Mouse (Mus musculus): ENCODE data around the gene Ppp1r17. TPM values are rescaled to one million over a fixed set of nuclear protein-coding genes. Genes with fewer than 3 reads are reported as not detected.

Ppp1r17 gene
- polyA plus RNA-seq (2015; fragmentation: Nextera tagmentation; extraction: Ambion mirVana), result 1.4 and 2.1 TPM in 2 replicates

DNA sequence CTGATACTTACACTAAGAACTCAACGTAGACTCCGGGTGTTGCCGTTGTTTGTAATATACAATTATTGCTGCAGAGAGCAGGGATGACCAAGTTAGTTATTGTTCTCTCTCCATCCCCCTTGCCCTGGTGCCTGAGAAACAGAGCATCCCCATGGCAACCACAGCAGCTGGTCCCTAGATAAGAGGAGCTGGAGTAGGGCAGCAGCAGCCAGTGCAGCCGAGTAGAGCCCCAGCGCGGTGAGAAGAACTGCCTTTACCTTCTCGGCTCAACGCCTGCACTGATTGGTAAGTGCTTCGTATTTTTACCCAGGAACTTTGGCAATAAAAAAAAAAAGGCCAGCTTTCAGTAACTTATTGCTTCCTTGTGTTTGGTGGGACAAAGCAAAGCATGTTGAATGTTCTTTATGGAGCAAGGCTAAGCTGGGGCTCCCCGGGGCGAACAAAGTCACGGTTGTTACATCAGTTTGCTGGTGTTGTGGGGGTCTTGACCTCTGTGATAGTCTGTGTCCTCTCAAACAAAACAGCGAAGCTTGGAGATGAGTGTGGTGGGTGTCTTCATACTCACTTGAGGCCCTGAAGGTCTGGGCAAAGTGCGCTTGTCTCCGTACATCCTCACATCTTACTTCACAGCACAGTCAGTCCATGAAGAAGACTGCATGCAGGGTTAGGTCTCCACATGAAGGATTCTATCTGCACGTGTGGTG lies at the start of gene Ppp1r17:
Gene Ppp1r17, plus strand, starts transcription at position 207 of the 704 bp plus-strand sequence.
- Histone ChIP-seq H3K27me3 (replicated peaks; ENCODE audit: control insufficient read depth, insufficient read depth, low read length) (no peaks in the 10 kb centered on the region), H3K27ac (ENCODE audit: low read depth, low read length) (no peak within 1 kb of the TSS), H3K9ac (ENCODE audit: low read depth, low read length) (no peak within 1 kb of the TSS), H3K4me1 (ENCODE audit: control insufficient read depth, insufficient read depth, low read depth, low read length) (peaks cover 3% of the 10 kb centered on the region), H3K4me2 (ENCODE audit: low read length) (no peak within 1 kb of the TSS), H3K36me3 (ENCODE audit: control insufficient read depth, insufficient read depth, low read length) (no peaks in the 10 kb centered on the region), H3K9me3 (ENCODE audit: control insufficient read depth, low read length) (no peaks in the 10 kb centered on the region), H3K4me3 (ENCODE audit: low read length) (no peak within 1 kb of the TSS)
- WGBS, result 26% methylated on average over 16 of the region's 16 CpGs
- ATAC-seq, result peak; percentile 91

DNA sequence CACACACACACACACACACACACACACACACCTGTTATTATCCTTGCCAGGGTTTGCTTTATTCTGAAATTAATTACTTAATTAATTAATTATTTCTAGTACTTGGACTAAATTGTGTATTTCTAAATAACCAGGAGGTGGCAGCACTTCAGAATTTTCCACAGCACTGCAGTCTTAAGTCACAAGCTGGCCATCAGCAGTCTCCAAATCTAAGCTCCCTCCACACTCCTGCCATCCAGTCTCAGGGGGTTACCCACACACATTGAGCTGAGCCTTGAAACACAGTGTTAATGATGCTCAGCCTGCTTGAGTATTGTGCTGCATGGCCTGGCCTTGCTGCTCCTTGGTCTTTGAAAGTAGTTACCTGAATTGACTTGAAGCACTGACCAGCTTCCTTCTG lies 44.3 kb upstream of the Ppp1r17 start:
- ATAC-seq, result no peak
- Histone ChIP-seq H3K27ac (ENCODE audit: low read depth, low read length) (no peak overlapping the region), H3K36me3 (ENCODE audit: control insufficient read depth, insufficient read depth, low read length) (no peaks in the 10 kb centered on the region), H3K4me3 (ENCODE audit: low read length) (no peak overlapping the region), H3K27me3 (replicated peaks; ENCODE audit: control insufficient read depth, insufficient read depth, low read length) (no peaks in the 10 kb centered on the region), H3K9me3 (ENCODE audit: control insufficient read depth, low read length) (no peaks in the 10 kb centered on the region), H3K9ac (ENCODE audit: low read depth, low read length) (no peak overlapping the region), H3K4me1 (ENCODE audit: control insufficient read depth, insufficient read depth, low read depth, low read length) (no peaks in the 10 kb centered on the region), H3K4me2 (ENCODE audit: low read length) (no peak overlapping the region)

- Histone ChIP-seq H3K4me3 (ENCODE audit: low read length) (no peak overlapping the region), H3K9me3 (ENCODE audit: control insufficient read depth, low read length) (no peaks in the 10 kb centered on the region), H3K36me3 (ENCODE audit: control insufficient read depth, insufficient read depth, low read length) (no peaks in the 10 kb centered on the region), H3K4me2 (ENCODE audit: low read length) (no peak overlapping the region), H3K9ac (ENCODE audit: low read depth, low read length) (no peak overlapping the region), H3K27ac (ENCODE audit: low read depth, low read length) (no peak overlapping the region), H3K27me3 (replicated peaks; ENCODE audit: control insufficient read depth, insufficient read depth, low read length) (no peaks in the 10 kb centered on the region), H3K4me1 (ENCODE audit: control insufficient read depth, insufficient read depth, low read depth, low read length) (no peaks in the 10 kb centered on the region)
- 87% methylated on average over 2 of the region's 2 CpGs for WGBS
- no peak for ATAC-seq
Measured at GRCm38 (mm10) chr6:55979766-55980165, 37.5 kb upstream of the Ppp1r17 start.

DNA sequence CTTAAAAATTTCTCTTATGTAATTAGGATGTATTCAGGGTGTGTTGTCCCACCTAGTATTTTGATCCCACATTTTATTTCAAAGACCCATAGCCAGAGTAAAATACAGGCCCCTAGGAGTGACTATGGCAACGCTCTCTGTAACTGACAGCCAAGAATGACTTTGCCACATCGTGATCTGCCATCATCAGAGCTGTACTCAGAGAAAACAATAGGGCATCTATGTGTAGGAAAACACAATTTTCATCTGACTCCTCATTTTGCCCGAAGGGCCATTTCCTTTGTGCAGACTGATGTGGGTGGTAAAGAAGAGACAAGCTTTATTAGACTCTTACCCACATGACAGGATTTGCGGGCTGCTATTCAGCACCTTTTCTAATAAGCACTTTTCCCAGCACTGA lies 8.6 kb upstream of the Ppp1r17 start:
- no peak overlapping the region for H3K9ac ChIP-seq (ENCODE audit: low read depth, low read length)
- H3K27me3 ChIP-seq (replicated peaks; ENCODE audit: control insufficient read depth, insufficient read depth, low read length), result no peaks in the 10 kb centered on the region
- no peaks in the 10 kb centered on the region for H3K4me1 ChIP-seq (ENCODE audit: control insufficient read depth, insufficient read depth, low read depth, low read length)
- no peak overlapping the region for H3K27ac ChIP-seq (ENCODE audit: low read depth, low read length)
- H3K4me3 ChIP-seq (ENCODE audit: low read length), result no peak overlapping the region
- WGBS, result 68% methylated on average over 4 of the region's 4 CpGs
- no peak for ATAC-seq
- no peaks in the 10 kb centered on the region for H3K36me3 ChIP-seq (ENCODE audit: control insufficient read depth, insufficient read depth, low read length)
- no peaks in the 10 kb centered on the region for H3K9me3 ChIP-seq (ENCODE audit: control insufficient read depth, low read length)
- no peak overlapping the region for H3K4me2 ChIP-seq (ENCODE audit: low read length)

DNA sequence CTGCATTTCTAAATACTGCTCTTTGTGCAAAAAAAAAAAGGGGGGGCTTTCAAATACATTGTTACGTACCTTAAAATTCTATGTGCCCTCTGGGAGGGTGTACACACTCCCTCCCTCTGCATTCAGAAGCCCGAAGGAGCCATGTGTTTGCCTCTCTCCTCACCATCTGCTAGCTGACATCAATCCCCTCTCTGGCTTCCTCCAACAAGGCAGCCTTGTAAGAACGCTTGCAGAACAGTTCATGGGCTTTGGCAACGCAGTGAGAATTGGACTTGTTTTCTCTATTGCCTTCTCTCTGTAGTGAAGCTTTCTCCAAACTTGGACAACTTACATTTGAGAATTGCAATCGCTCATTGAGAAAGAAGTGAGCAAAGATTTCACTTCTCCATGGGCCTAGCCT lies 4.9 kb upstream of the Ppp1r17 start:
- no peak for ATAC-seq
- no peak overlapping the region for H3K27ac ChIP-seq (ENCODE audit: low read depth, low read length)
- 60% methylated on average over 5 of the region's 5 CpGs for WGBS

DNA sequence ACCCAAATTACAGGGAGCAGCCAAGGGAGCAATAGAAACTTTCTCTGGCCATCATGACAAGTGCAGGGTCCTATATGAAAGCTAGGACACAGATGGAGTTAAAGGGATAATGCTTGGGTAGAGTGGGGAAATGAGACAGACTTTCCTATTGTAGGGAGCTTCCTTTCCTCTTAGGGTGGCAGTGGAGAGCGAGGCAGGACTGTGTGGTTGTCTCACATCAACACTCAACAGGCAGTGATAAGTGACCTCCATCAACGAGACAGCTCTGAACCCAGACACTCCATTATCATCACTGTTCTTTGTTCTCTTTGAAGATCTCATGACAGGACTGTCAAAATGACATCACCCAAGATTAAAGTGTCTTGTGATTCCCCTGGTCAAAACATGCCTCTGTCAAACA lies 2.3 kb downstream of the Ppp1r17 start:
- Histone ChIP-seq H3K27ac (ENCODE audit: low read depth, low read length) (no peak overlapping the region), H3K9me3 (ENCODE audit: control insufficient read depth, low read length) (no peaks in the 10 kb centered on the region), H3K36me3 (ENCODE audit: control insufficient read depth, insufficient read depth, low read length) (no peaks in the 10 kb centered on the region), H3K4me3 (ENCODE audit: low read length) (no peak overlapping the region), H3K4me1 (ENCODE audit: control insufficient read depth, insufficient read depth, low read depth, low read length) (peaks cover 3% of the 10 kb centered on the region), H3K4me2 (ENCODE audit: low read length) (no peak overlapping the region), H3K27me3 (replicated peaks; ENCODE audit: control insufficient read depth, insufficient read depth, low read length) (no peaks in the 10 kb centered on the region), H3K9ac (ENCODE audit: low read depth, low read length) (no peak overlapping the region)
- no peak for ATAC-seq
- 61% methylated on average over 2 of the region's 2 CpGs for WGBS

More for the DNA sequence above, 4.9 kb upstream of the Ppp1r17 start:
- no peaks in the 10 kb centered on the region for H3K9me3 ChIP-seq (ENCODE audit: control insufficient read depth, low read length)
- H3K4me1 ChIP-seq (ENCODE audit: control insufficient read depth, insufficient read depth, low read depth, low read length), result peaks cover 3% of the 10 kb centered on the region
- no peak overlapping the region for H3K4me3 ChIP-seq (ENCODE audit: low read length)
- H3K9ac ChIP-seq (ENCODE audit: low read depth, low read length), result no peak overlapping the region
- no peaks in the 10 kb centered on the region for H3K36me3 ChIP-seq (ENCODE audit: control insufficient read depth, insufficient read depth, low read length)
- no peak overlapping the region for H3K4me2 ChIP-seq (ENCODE audit: low read length)
- H3K27me3 ChIP-seq (replicated peaks; ENCODE audit: control insufficient read depth, insufficient read depth, low read length), result no peaks in the 10 kb centered on the region

DNA sequence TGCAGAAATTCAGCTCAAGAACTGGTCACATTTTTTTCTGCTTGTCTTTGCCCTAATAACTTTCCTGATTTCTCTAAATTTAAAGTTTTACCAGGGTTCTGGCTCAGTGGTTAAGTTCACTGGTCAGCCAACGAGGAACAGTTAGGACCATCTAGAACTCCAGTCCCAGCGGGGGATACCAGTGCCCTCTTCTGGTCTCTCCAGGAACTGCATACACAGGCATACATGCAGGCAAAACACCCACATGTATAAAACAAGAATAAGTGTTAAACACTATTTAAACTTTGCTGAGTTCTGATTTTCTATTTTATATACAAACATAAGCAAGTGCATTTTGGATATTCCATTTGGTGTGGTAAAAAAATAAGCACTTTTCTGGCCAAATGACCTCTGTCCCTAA lies 8.2 kb downstream of the Ppp1r17 start:
- WGBS, result 75% methylated on average over 2 of the region's 2 CpGs
- no peak overlapping the region for H3K4me3 ChIP-seq (ENCODE audit: low read length)
- no peaks in the 10 kb centered on the region for H3K36me3 ChIP-seq (ENCODE audit: control insufficient read depth, insufficient read depth, low read length)
- H3K4me2 ChIP-seq (ENCODE audit: low read length), result no peak overlapping the region
- H3K27ac ChIP-seq (ENCODE audit: low read depth, low read length), result no peak overlapping the region
- no peak for ATAC-seq
- H3K27me3 ChIP-seq (replicated peaks; ENCODE audit: control insufficient read depth, insufficient read depth, low read length), result no peaks in the 10 kb centered on the region
- H3K9ac ChIP-seq (ENCODE audit: low read depth, low read length), result no peak overlapping the region
- no peaks in the 10 kb centered on the region for H3K9me3 ChIP-seq (ENCODE audit: control insufficient read depth, low read length)
- no peaks in the 10 kb centered on the region; the same call in 1 of the 2 replicates for H3K4me1 ChIP-seq (ENCODE audit: control insufficient read depth, insufficient read depth, low read depth, low read length)

GRCm38 (mm10) chr6:56027318-56027717 lies 10.0 kb downstream of the Ppp1r17 start:
- Histone ChIP-seq H3K9me3 (ENCODE audit: control insufficient read depth, low read length) (no peaks in the 10 kb centered on the region), H3K4me2 (ENCODE audit: low read length) (no peak overlapping the region), H3K27ac (ENCODE audit: low read depth, low read length) (no peak overlapping the region), H3K9ac (ENCODE audit: low read depth, low read length) (no peak overlapping the region), H3K36me3 (ENCODE audit: control insufficient read depth, insufficient read depth, low read length) (no peaks in the 10 kb centered on the region), H3K4me3 (ENCODE audit: low read length) (no peak overlapping the region), H3K27me3 (replicated peaks; ENCODE audit: control insufficient read depth, insufficient read depth, low read length) (no peaks in the 10 kb centered on the region), H3K4me1 (ENCODE audit: control insufficient read depth, insufficient read depth, low read depth, low read length) (no peaks in the 10 kb centered on the region; the same call in 1 of the 2 replicates)
- 51% methylated on average over 6 of the region's 6 CpGs for WGBS
- ATAC-seq, result peak; percentile 89

DNA sequence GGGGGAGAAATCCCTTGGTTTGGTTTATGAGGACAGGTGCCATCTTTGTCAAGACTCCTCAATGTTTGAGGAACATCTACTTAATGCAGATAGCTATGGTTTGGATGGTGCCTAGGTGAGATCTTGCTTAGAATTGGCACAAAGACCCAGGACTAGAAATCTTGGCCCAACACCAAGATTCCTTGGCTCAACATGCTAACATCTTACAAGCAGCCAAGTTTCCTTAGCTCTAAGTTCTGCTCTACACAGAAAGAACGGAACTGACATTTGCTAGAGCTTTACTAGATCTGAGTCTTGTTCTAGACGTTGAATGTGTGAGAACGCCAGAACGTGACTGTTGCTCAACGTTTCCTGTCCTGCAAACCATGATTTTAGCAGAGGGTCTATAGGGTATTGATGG lies 10.7 kb downstream of the Ppp1r17 start:
- WGBS, result 87% methylated on average over 5 of the region's 5 CpGs
- Histone ChIP-seq H3K9ac (ENCODE audit: low read depth, low read length) (no peak overlapping the region), H3K27me3 (replicated peaks; ENCODE audit: control insufficient read depth, insufficient read depth, low read length) (no peaks in the 10 kb centered on the region), H3K9me3 (ENCODE audit: control insufficient read depth, low read length) (no peaks in the 10 kb centered on the region), H3K4me3 (ENCODE audit: low read length) (no peak overlapping the region), H3K4me2 (ENCODE audit: low read length) (no peak overlapping the region), H3K4me1 (ENCODE audit: control insufficient read depth, insufficient read depth, low read depth, low read length) (no peaks in the 10 kb centered on the region; the same call in 1 of the 2 replicates), H3K27ac (ENCODE audit: low read depth, low read length) (no peak overlapping the region), H3K36me3 (ENCODE audit: control insufficient read depth, insufficient read depth, low read length) (no peaks in the 10 kb centered on the region)
- no peak for ATAC-seq

Measured in hindbrain, embryonic 16.5 days (tissue).